In the genomic region with DNA sequence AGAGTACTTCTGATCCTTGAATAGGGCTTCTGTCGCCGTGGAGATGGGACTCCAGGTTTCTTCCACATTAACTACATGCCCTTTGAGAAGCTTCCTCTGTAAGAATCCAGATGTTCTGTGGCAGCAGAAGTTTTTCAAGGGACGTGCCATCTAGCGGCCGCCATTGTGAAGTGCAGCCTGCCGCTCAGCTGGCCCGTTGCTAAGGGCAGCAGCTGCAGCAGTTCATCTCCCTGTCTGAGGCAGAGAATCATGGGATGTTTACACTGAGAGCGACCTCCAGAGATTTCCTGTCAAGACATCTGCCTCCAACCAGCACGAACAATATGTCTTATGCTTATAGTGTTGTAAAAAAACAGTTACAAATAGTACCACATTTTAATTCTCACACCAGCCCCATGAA, we compare ENCODE assay signal across 8 mouse cellular contexts.
A peak's percentile ranks its signal among the peaks of the same experiment; 100 is the strongest.
DNase-seq lines count a peak whose midpoint lies in the region; ATAC-seq and TF ChIP-seq lines count a peak whose summit lies in the region.

No protein-coding gene starts in this region.

- peak; percentile 40 for DNase-seq in 416B (ENCODE audit: low read depth)
- peak; percentile 18 for DNase-seq in liver, adult 2 months (ENCODE audit: extremely low read depth, low read depth, low spot score)
- peak; percentile 89 for DNase-seq in neural tube, embryonic 11.5 days (ENCODE audit: low spot score)
- DNase-seq in telencephalon, adult 2 months (ENCODE audit: low read depth, low spot score): peak; percentile 22

- no peaks in the 10 kb centered on the region for H3K4me1 ChIP-seq in bone marrow, adult 2 months (ENCODE audit: control insufficient read depth, insufficient read depth, low read length)
- no peaks in the 10 kb centered on the region for H3K4me1 ChIP-seq in embryonic fibroblast, embryonic 13.5 days (ENCODE audit: control insufficient read depth, insufficient read depth, low read length)
- no peaks in the 10 kb centered on the region; the same call in 1 of the 2 replicates for H3K4me1 ChIP-seq in heart, embryonic 12.5 days (replicated peaks)
- H3K4me1 ChIP-seq in kidney, embryonic 16.5 days (ENCODE audit: insufficient read depth, low read length): peaks cover 8% of the 10 kb centered on the region
- H3K4me1 ChIP-seq in liver, adult 2 months (ENCODE audit: control insufficient read depth, insufficient read depth, low read length): no peaks in the 10 kb centered on the region; the same call in 1 of the 2 replicates
- H3K4me1 ChIP-seq in neural tube, embryonic 11.5 days (ENCODE audit: control insufficient read depth, insufficient read depth, low read length): peaks cover 7% of the 10 kb centered on the region

- H3K9ac ChIP-seq in heart, embryonic 12.5 days: no peak overlapping the region
- no peak overlapping the region for H3K9ac ChIP-seq in kidney, embryonic 16.5 days (replicated peaks; ENCODE audit: low read length)
- H3K9ac ChIP-seq in liver, adult 2 months (ENCODE audit: low read depth, low read length): no peak overlapping the region
- no peak overlapping the region for H3K9ac ChIP-seq in neural tube, embryonic 11.5 days (ENCODE audit: low read length)

- H3K4me2 ChIP-seq in heart, embryonic 12.5 days: no peak overlapping the region
- no peak overlapping the region for H3K4me2 ChIP-seq in kidney, embryonic 16.5 days (replicated peaks; ENCODE audit: low read depth, low read length)
- H3K4me2 ChIP-seq in neural tube, embryonic 11.5 days (ENCODE audit: low read depth): no peak overlapping the region

- no peaks in the 10 kb centered on the region for H3K79me2 ChIP-seq in liver, adult 2 months (ENCODE audit: control insufficient read depth, insufficient read depth, low read length)

- WGBS in bone marrow, adult 2 months: 1% methylated on average over 9 of the region's 9 CpGs
- WGBS in heart, embryonic 12.5 days: 3% methylated on average over 9 of the region's 9 CpGs
- 2% methylated on average over 9 of the region's 9 CpGs for WGBS in kidney, embryonic 16.5 days
- 2% methylated on average over 9 of the region's 9 CpGs for WGBS in liver, adult 2 months
- 2% methylated on average over 9 of the region's 9 CpGs for WGBS in neural tube, embryonic 11.5 days

- peak; percentile 48; the same call in 1 of the 2 replicates for TF ChIP-seq CTCF in bone marrow, adult 2 months (IDR thresholded peaks at IDR 0.05; ENCODE audit: control insufficient read depth, insufficient read depth, low read length)
- TF ChIP-seq CTCF in embryonic fibroblast, embryonic 13.5 days (IDR thresholded peaks at IDR 0.05; ENCODE audit: borderline replicate concordance, insufficient read depth, low read length): peak; percentile 82
- peak; percentile 87 for TF ChIP-seq CTCF in liver, adult 2 months (IDR thresholded peaks at IDR 0.05; ENCODE audit: low read depth, low read length)

- no peak overlapping the region for H3K27ac ChIP-seq in bone marrow, adult 2 months (ENCODE audit: control insufficient read depth, insufficient read depth, low read depth, low read length, poor library complexity)
- H3K27ac ChIP-seq in embryonic fibroblast, embryonic 13.5 days (ENCODE audit: insufficient read depth, low read length): no peak overlapping the region
- H3K27ac ChIP-seq in heart, embryonic 12.5 days (ENCODE audit: poor library complexity, severe bottlenecking): no peak overlapping the region
- H3K27ac ChIP-seq in kidney, embryonic 16.5 days (ENCODE audit: low read length): no peak overlapping the region
- no peak overlapping the region for H3K27ac ChIP-seq in liver, adult 2 months (replicated peaks; ENCODE audit: insufficient read depth, low read depth, low read length)
- H3K27ac ChIP-seq in neural tube, embryonic 11.5 days (ENCODE audit: low read depth, low read length): peak overlapping the region; percentile 15; the same call in 1 of the 2 replicates

- ATAC-seq in heart, embryonic 12.5 days (ENCODE audit: insufficient number of reproducible peaks, low FRiP score): peak; percentile 36; the same call in 1 of the 2 replicates
- ATAC-seq in kidney, embryonic 16.5 days (ENCODE audit: low FRiP score, low TSS enrichment): peak; percentile 94
- peak; percentile 76 for ATAC-seq in neural tube, embryonic 11.5 days (ENCODE audit: insufficient read depth, low FRiP score, low TSS enrichment)

- no peaks in the 10 kb centered on the region for H3K9me3 ChIP-seq in heart, embryonic 12.5 days (replicated peaks)
- H3K9me3 ChIP-seq in kidney, embryonic 16.5 days (ENCODE audit: low read length): no peaks in the 10 kb centered on the region
- H3K9me3 ChIP-seq in neural tube, embryonic 11.5 days (ENCODE audit: control insufficient read depth, low read length): no peaks in the 10 kb centered on the region

- no peaks in the 10 kb centered on the region for H3K36me3 ChIP-seq in heart, embryonic 12.5 days
- H3K36me3 ChIP-seq in kidney, embryonic 16.5 days (ENCODE audit: insufficient read depth, low read length): no peaks in the 10 kb centered on the region
- no peaks in the 10 kb centered on the region for H3K36me3 ChIP-seq in liver, adult 2 months (ENCODE audit: control insufficient read depth, insufficient read depth, low read length)
- H3K36me3 ChIP-seq in neural tube, embryonic 11.5 days (ENCODE audit: control insufficient read depth, insufficient read depth, low read length): no peaks in the 10 kb centered on the region

- TF ChIP-seq POLR2A in bone marrow, adult 2 months (IDR thresholded peaks at IDR 0.05; ENCODE audit: borderline replicate concordance, control insufficient read depth, low read depth, low read length): no peak
- TF ChIP-seq POLR2A in embryonic fibroblast, embryonic 13.5 days (IDR thresholded peaks at IDR 0.05; ENCODE audit: low read depth, low read length): no peak
- TF ChIP-seq POLR2A in liver, adult 2 months (IDR thresholded peaks at IDR 0.05; ENCODE audit: extremely low read depth, insufficient read depth, low read length): no peak

- no peak overlapping the region for H3K4me3 ChIP-seq in bone marrow, adult 2 months (replicated peaks; ENCODE audit: control insufficient read depth, low read depth, low read length)
- H3K4me3 ChIP-seq in embryonic fibroblast, embryonic 13.5 days (ENCODE audit: insufficient read depth, low read length): no peak overlapping the region
- H3K4me3 ChIP-seq in heart, embryonic 12.5 days: no peak overlapping the region
- no peak overlapping the region for H3K4me3 ChIP-seq in kidney, embryonic 16.5 days (ENCODE audit: low read length)
- no peak overlapping the region for H3K4me3 ChIP-seq in liver, adult 2 months (ENCODE audit: insufficient read depth, low read depth, low read length)
- H3K4me3 ChIP-seq in neural tube, embryonic 11.5 days (ENCODE audit: low read depth, low read length): no peak overlapping the region

- no peaks in the 10 kb centered on the region for H3K27me3 ChIP-seq in heart, embryonic 12.5 days (replicated peaks)
- H3K27me3 ChIP-seq in kidney, embryonic 16.5 days (ENCODE audit: insufficient read depth, low read length): no peaks in the 10 kb centered on the region
- H3K27me3 ChIP-seq in liver, adult 2 months (ENCODE audit: control insufficient read depth, insufficient read depth, low read length): no peaks in the 10 kb centered on the region
- H3K27me3 ChIP-seq in neural tube, embryonic 11.5 days (ENCODE audit: control insufficient read depth, insufficient read depth, low read length): no peaks in the 10 kb centered on the region

Comparison
In these comparisons a context has a peak if more than half of its experiments do, and no peak if none do; other contexts are left out.
1. DNase-seq: peak in every context shown above with its lines; median percentile 89 in neural tube, embryonic 11.5 days; 40 in 416B; 22 in telencephalon, adult 2 months; 18 in liver, adult 2 months.
2. ATAC-seq: peak in every context shown above with its lines; median percentile 94 in kidney, embryonic 16.5 days; 76 in neural tube, embryonic 11.5 days; 36 in heart, embryonic 12.5 days.